Mouse (Mus musculus): ENCODE measurements around the gene Gm20388. TPM values are rescaled to one million over a fixed set of nuclear protein-coding genes. Genes with fewer than 3 reads are reported as not detected.
A peak's percentile ranks its signal among the peaks of the same experiment; 100 is the strongest.
"Not testable (repeated sequence)": the region's sequence is repeated elsewhere in the genome, so short reads cannot be mapped to it uniquely, and the experiment has no call there.

Gm20388 gene
- polyA plus RNA-seq, 1 experiment from 2014 or later: not detected

DNA sequence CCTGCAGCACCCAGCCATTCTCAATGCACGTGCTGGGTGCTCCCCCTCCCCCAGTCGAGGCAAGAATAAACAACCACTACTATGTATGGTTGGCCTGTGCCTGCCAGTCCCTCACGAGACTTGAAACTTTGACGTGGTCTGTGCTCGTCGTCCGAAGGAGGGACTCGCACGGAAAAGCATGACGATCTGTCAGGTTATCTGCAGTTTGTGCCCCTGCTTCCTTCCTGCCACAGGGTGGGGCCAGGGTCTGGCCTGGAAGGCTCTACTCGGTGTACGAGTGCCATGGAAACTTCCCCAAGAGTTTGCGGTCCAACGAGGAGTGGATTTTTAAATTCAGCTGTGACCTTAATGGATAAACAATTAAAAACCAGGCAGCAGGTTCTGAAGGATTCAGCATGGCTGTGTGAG is 3896.4 kb downstream of the Gm20388 start:
- 0 out of 2 replicates have a peak, but pooled peaks cover 3% of the 10 kb centered on the region for H3K36me3 ChIP-seq
- WGBS: 9% methylated on average over 14 of the region's 14 CpGs
- no peaks in the 10 kb centered on the region for H3K27me3 ChIP-seq
- no peak overlapping the region for H3K27ac ChIP-seq
- H3K4me2 ChIP-seq: peak overlapping the region; percentile 90
- H3K9me3 ChIP-seq: no peaks in the 10 kb centered on the region
- ATAC-seq (ENCODE audit: insufficient number of reproducible peaks, insufficient read depth, low FRiP score, low TSS enrichment, low read depth): no peak
- peak overlapping the region; percentile 89 for H3K4me3 ChIP-seq
- H3K4me1 ChIP-seq: peaks cover 32% of the 10 kb centered on the region
- peak overlapping the region; percentile 92 for H3K9ac ChIP-seq

DNA sequence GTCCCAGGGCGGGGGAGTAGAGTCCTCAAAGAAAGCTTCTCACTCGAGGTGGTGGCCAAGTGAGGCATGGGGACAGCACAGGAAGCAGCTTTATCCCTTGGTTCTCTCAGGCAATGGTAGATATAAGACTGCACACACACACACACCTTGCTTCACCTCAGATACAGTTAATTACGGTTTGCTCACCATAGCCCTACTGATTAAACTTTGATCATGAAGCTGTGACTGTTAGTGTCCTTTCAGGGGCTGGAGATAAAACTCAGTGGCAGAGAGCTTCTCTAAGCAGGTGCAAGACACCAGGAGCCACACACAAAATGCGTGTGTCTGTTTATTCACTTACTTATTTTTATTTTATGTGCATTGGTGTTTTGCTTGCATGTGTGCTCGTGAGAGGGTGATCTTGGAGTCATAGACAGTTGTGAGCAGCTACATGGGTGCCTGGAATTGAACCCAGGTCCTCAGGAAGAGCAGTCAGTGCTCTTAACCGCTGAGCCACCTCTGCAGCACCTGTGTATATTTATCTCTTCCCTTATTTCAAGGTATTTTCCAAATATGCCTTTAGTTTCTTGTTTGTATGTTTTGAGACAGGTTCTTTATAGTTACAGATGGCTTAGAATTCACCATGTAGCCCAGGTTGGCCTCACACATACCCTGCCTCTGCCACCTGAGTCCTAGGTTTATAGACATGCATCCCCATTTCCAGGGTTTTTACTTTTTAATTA is 3897.4 kb downstream of the Gm20388 start:
- Histone ChIP-seq H3K4me1 (peaks cover 33% of the 10 kb centered on the region), H3K36me3 (0 out of 2 replicates have a peak, but pooled peaks cover 3% of the 10 kb centered on the region), H3K27ac (no peak overlapping the region), H3K27me3 (no peaks in the 10 kb centered on the region), H3K9ac (peak overlapping the region; percentile 92), H3K4me2 (peak overlapping the region; percentile 90), H3K9me3 (no peaks in the 10 kb centered on the region), H3K4me3 (no peak overlapping the region)
- 67% methylated on average over 6 of the region's 6 CpGs for WGBS
- ATAC-seq (ENCODE audit: insufficient number of reproducible peaks, insufficient read depth, low FRiP score, low TSS enrichment, low read depth): no peak

DNA sequence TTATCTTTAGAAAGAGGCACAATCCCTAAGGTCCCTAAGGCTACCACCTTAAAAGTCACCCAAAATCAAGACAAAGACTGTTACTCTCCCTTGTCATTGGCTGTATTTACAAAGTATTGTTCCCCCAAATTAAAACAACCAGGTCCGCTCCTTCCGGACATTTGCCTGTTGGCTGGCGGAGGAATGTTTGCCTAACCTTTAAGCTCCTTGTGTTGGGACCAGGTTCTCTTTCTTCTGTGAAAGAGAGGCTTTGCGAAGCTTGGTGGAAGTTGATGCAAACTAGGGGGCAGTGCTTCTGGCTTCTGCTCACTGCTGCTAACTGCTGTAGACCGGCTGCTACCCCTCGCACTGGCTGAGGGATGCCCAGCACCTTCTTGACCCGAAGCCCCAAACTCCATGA is 3898.0 kb downstream of the Gm20388 start:
- H3K4me1 ChIP-seq: peaks cover 39% of the 10 kb centered on the region
- H3K9ac ChIP-seq: no peak overlapping the region
- no peak overlapping the region for H3K27ac ChIP-seq
- H3K36me3 ChIP-seq: 0 out of 2 replicates have a peak, but pooled peaks cover 3% of the 10 kb centered on the region
- no peak for ATAC-seq (ENCODE audit: insufficient number of reproducible peaks, insufficient read depth, low FRiP score, low TSS enrichment, low read depth)
- H3K4me2 ChIP-seq: no peak overlapping the region
- 77% methylated on average over 7 of the region's 7 CpGs for WGBS
- no peaks in the 10 kb centered on the region for H3K9me3 ChIP-seq
- H3K4me3 ChIP-seq: no peak overlapping the region
- H3K27me3 ChIP-seq: no peaks in the 10 kb centered on the region

DNA sequence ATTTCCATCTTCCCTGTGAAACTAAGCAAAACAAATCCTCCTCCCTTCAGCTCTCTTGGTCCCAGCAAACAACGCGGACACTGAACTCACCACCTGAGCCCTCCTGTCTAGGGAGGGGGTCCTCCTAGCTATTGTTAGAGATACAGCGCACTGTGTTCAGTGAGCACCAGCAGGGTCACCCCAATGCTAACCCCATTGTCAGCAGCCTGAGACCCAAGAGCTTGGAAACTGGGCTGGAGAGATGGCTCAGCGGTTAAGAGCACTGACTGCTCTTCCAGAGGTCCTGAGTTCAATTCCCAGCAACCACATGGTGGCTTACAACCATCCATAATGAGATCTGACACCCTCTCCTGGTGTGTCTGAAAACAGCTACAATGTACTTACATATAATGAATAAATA is 3898.7 kb downstream of the Gm20388 start:
- H3K4me2 ChIP-seq; H3K4me3 ChIP-seq; ATAC-seq (ENCODE audit: insufficient number of reproducible peaks, insufficient read depth, low FRiP score, low TSS enrichment, low read depth); H3K36me3 ChIP-seq; H3K27me3 ChIP-seq; H3K27ac ChIP-seq; H3K9ac ChIP-seq; H3K9me3 ChIP-seq: not testable (repeated sequence)
- H3K4me1 ChIP-seq: peaks cover 40% of the 10 kb centered on the region
- 95% methylated on average over 4 of the region's 4 CpGs for WGBS

DNA sequence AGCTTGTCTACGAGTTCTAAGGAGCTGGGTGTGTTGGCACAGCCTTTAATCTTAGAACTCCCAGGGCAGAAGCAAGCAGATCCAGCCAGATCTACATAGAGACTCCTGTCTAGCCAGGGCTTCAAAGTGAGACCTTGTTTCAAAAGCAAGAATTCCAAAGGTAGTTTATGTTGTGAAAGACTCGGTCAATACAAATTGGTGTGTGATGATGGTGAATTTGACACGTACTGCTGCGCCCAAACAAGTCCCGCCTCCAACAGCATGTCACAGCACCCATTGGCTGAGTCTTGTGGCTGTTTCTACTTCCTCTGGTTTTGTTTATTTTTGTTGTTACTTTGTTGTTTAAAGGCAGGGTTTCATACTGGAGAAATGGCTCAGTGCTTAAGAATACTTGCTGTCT is 3901.6 kb downstream of the Gm20388 start:
- Histone ChIP-seq H3K36me3 (peaks cover 20% of the 10 kb centered on the region), H3K4me1 (peaks cover 24% of the 10 kb centered on the region), H3K27ac (no peak overlapping the region), H3K27me3 (no peaks in the 10 kb centered on the region), H3K4me3 (no peak overlapping the region), H3K4me2 (no peak overlapping the region), H3K9me3 (no peaks in the 10 kb centered on the region), H3K9ac (no peak overlapping the region)
- no peak for ATAC-seq (ENCODE audit: insufficient number of reproducible peaks, insufficient read depth, low FRiP score, low TSS enrichment, low read depth)
- 89% methylated on average over 5 of the region's 5 CpGs for WGBS

DNA sequence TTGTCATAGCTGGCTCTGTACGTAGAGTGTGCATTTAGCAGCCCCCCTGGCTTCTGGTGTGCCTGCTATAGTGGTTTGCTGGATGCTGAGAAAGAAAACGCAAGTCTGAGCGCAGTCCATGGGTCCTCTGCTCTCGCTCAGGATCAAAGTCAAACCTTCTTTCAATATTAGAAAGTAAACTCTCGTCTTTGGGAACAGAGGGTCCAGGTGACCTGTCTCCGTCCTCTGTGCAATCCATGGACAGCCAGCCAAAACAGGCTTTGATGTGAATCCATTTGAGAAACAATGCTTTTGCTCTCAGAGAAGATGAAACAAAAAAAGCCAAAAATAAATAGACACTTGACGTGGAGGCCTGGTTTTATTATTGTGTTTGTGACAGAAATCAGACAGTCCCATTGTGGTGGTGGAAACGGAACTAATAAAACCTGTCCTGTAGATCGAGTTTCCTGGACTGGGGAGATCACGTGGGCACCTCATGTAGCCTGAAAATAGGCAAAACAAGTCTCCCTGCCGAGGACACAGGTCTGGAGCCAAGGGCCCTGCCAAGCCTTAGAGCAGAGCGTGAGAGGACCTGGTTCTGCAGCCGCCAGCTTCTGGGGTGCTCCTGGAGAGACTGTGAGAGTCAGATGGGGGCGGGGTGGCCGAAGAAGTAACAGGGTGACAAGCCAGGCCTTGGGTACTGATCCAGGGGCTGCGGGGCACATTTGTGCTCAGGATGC is 3902.7 kb downstream of the Gm20388 start:
- no peak overlapping the region for H3K4me2 ChIP-seq
- peaks cover 25% of the 10 kb centered on the region for H3K36me3 ChIP-seq
- WGBS: 66% methylated on average over 16 of the region's 16 CpGs
- no peaks in the 10 kb centered on the region for H3K9me3 ChIP-seq
- no peak for ATAC-seq (ENCODE audit: insufficient number of reproducible peaks, insufficient read depth, low FRiP score, low TSS enrichment, low read depth)
- H3K4me3 ChIP-seq: no peak overlapping the region
- H3K9ac ChIP-seq: peak overlapping the region; percentile 32; the same call in 1 of the 2 replicates
- peaks cover 15% of the 10 kb centered on the region for H3K4me1 ChIP-seq
- H3K27me3 ChIP-seq: no peaks in the 10 kb centered on the region
- peak overlapping the region; percentile 33; the same call in 1 of the 2 replicates for H3K27ac ChIP-seq

- Histone ChIP-seq H3K9ac (no peak overlapping the region; the same call in 1 of the 2 replicates), H3K4me1 (peaks cover 14% of the 10 kb centered on the region), H3K4me3 (no peak overlapping the region), H3K4me2 (no peak overlapping the region), H3K27me3 (no peaks in the 10 kb centered on the region), H3K27ac (peak overlapping the region; percentile 33; the same call in 1 of the 2 replicates), H3K36me3 (peaks cover 25% of the 10 kb centered on the region), H3K9me3 (no peaks in the 10 kb centered on the region)
- ATAC-seq (ENCODE audit: insufficient number of reproducible peaks, insufficient read depth, low FRiP score, low TSS enrichment, low read depth): no peak
- 89% methylated on average over 4 of the region's 4 CpGs for WGBS
These were observed 3903.2 kb downstream of the Gm20388 start for GRCm38 (mm10) chr8:123813892-123814266.

GRCm38 (mm10) chr8:123815325-123815724 is 3904.7 kb downstream of the Gm20388 start:
- no peaks in the 10 kb centered on the region for H3K27me3 ChIP-seq
- H3K4me1 ChIP-seq: peaks cover 12% of the 10 kb centered on the region
- no peak for ATAC-seq (ENCODE audit: insufficient number of reproducible peaks, insufficient read depth, low FRiP score, low TSS enrichment, low read depth)
- WGBS: 87% methylated on average over 11 of the region's 11 CpGs
- H3K9ac ChIP-seq: no peak overlapping the region
- no peak overlapping the region for H3K4me3 ChIP-seq
- no peaks in the 10 kb centered on the region for H3K9me3 ChIP-seq
- H3K36me3 ChIP-seq: peaks cover 22% of the 10 kb centered on the region
- H3K4me2 ChIP-seq: no peak overlapping the region
- no peak overlapping the region for H3K27ac ChIP-seq

GRCm38 (mm10) chr8:123816939-123817338 is 3906.3 kb downstream of the Gm20388 start:
- no peaks in the 10 kb centered on the region for H3K9me3 ChIP-seq
- WGBS: 88% methylated on average over 8 of the region's 8 CpGs
- no peak overlapping the region for H3K4me2 ChIP-seq
- peaks cover 26% of the 10 kb centered on the region for H3K36me3 ChIP-seq
- H3K4me1 ChIP-seq: peaks cover 7% of the 10 kb centered on the region
- ATAC-seq (ENCODE audit: insufficient number of reproducible peaks, insufficient read depth, low FRiP score, low TSS enrichment, low read depth): no peak
- H3K4me3 ChIP-seq: no peak overlapping the region
- H3K27ac ChIP-seq: no peak overlapping the region
- H3K9ac ChIP-seq: no peak overlapping the region
- no peaks in the 10 kb centered on the region for H3K27me3 ChIP-seq

- Histone ChIP-seq H3K9ac (no peak overlapping the region), H3K4me2 (no peak overlapping the region), H3K27ac (no peak overlapping the region), H3K4me1 (peaks cover 7% of the 10 kb centered on the region), H3K4me3 (no peak overlapping the region), H3K9me3 (no peaks in the 10 kb centered on the region), H3K27me3 (no peaks in the 10 kb centered on the region), H3K36me3 (peaks cover 26% of the 10 kb centered on the region)
- no peak for ATAC-seq (ENCODE audit: insufficient number of reproducible peaks, insufficient read depth, low FRiP score, low TSS enrichment, low read depth)
- WGBS: 93% methylated on average over 11 of the region's 11 CpGs
These were observed 3907.1 kb downstream of the Gm20388 start for GRCm38 (mm10) chr8:123817747-123818146.

- Histone ChIP-seq H3K9me3 (no peaks in the 10 kb centered on the region), H3K27ac (no peak overlapping the region), H3K9ac (no peak overlapping the region), H3K4me1 (no peaks in the 10 kb centered on the region), H3K4me3 (no peak overlapping the region), H3K27me3 (no peaks in the 10 kb centered on the region), H3K36me3 (peaks cover 39% of the 10 kb centered on the region), H3K4me2 (no peak overlapping the region)
- WGBS: 92% methylated on average over 19 of the region's 19 CpGs
- no peak for ATAC-seq (ENCODE audit: insufficient number of reproducible peaks, insufficient read depth, low FRiP score, low TSS enrichment, low read depth)
These were observed 3909.3 kb downstream of the Gm20388 start for GRCm38 (mm10) chr8:123819683-123820610.
